Mouse (Mus musculus) embryonic stem cell, embryonic (primary cell): ENCODE results near the gene Cldn11.

ENCODE experiments used
- CTCF ChIA-PET, 4 experiments: fragments of 300-600 bp in 2 of 4; fragments of 350-600 bp in 2 of 4; sonication (Branson Sonifier 250); formaldehyde crosslinking; loops; one replicate each; lab custom pipeline; 2022; ENCODE audit warnings: inconsistent platforms in 2 of 4; lab: Charles Lee
- POLR2A ChIA-PET, 4 experiments: fragments of 300-600 bp in 2 of 4; fragments of 350-600 bp in 2 of 4; sonication (Branson Sonifier 250); formaldehyde crosslinking; loops; one replicate each; lab custom pipeline; 2022; ENCODE audit warnings: antibody characterized with exemption in 4 of 4, inconsistent platforms in 1 of 4; lab: Charles Lee

The Cldn11 gene

GRCm38 (mm10) chr3:31209001-31209400 is 59.3 kb downstream of the Cldn11 start:
- ChIA-PET POLR2A (interaction anchor here in 1 of 4 experiments (0.6 kb wide), 1 partner anchor 17 kb away, joined by 4 read pairs; no protein-coding TSS in a partner anchor), CTCF (interaction anchor here in 1 of 4 experiments (0.6 kb wide), 1 partner anchor 245 kb away, joined by 10 read pairs; no protein-coding TSS in a partner anchor)

GRCm38 (mm10) chr3:31212205-31213038 is 62.7 kb downstream of the Cldn11 start:
- ChIA-PET CTCF (no interaction called here), POLR2A (interaction anchor here in 1 of 4 experiments (0.6 kb wide), 1 partner anchor 13 kb away, joined by 3 read pairs; no protein-coding TSS in a partner anchor)

- ChIA-PET POLR2A (interaction anchor here in 1 of 4 experiments (0.6 kb wide), 1 partner anchor 60 kb away, joined by 3 read pairs; no protein-coding TSS in a partner anchor), CTCF (interaction anchor here in 1 of 4 experiments (0.7 kb wide), 1 partner anchor 1054 kb away, joined by 3 read pairs; no protein-coding TSS in a partner anchor)
These were observed 64.1 kb downstream of the Cldn11 start for GRCm38 (mm10) chr3:31213802-31214201.
